Mouse (Mus musculus): Measurements from ENCODE around the gene Cdsn. TPM values are rescaled to one million over a fixed set of nuclear protein-coding genes. Genes with fewer than 3 reads are reported as not detected.

The Cdsn gene
- polyA plus RNA-seq, 1 experiment, result not detected

GRCm38 (mm10) chr17:35542761-35543411 is 9.0 kb upstream of the Cdsn start:
- Histone ChIP-seq H3K27ac (ENCODE audit: control insufficient read depth, insufficient read depth, low read depth, low read length, poor library complexity) (no peak overlapping the region), H3K4me1 (ENCODE audit: control insufficient read depth, insufficient read depth, low read length) (peaks cover 1% of the 10 kb centered on the region; the same call in 1 of the 2 replicates), H3K4me3 (replicated peaks; ENCODE audit: control insufficient read depth, low read depth, low read length) (no peak overlapping the region)
- TF ChIP-seq POLR2A (IDR thresholded peaks at IDR 0.05; ENCODE audit: borderline replicate concordance, control insufficient read depth, low read depth, low read length) (no peak), CTCF (IDR thresholded peaks at IDR 0.05; ENCODE audit: control insufficient read depth, insufficient read depth, low read length) (no peak)
- WGBS, result 71% methylated on average over 15 of the region's 15 CpGs

GRCm38 (mm10) chr17:35543412-35543861 is 8.5 kb upstream of the Cdsn start:
- Histone ChIP-seq H3K27ac (ENCODE audit: control insufficient read depth, insufficient read depth, low read depth, low read length, poor library complexity) (no peak overlapping the region), H3K4me3 (replicated peaks; ENCODE audit: control insufficient read depth, low read depth, low read length) (no peak overlapping the region), H3K4me1 (ENCODE audit: control insufficient read depth, insufficient read depth, low read length) (peaks cover 1% of the 10 kb centered on the region; the same call in 1 of the 2 replicates)
- no peak for TF ChIP-seq POLR2A (IDR thresholded peaks at IDR 0.05; ENCODE audit: borderline replicate concordance, control insufficient read depth, low read depth, low read length)
- no peak for TF ChIP-seq CTCF (IDR thresholded peaks at IDR 0.05; ENCODE audit: control insufficient read depth, insufficient read depth, low read length)
- WGBS, result 57% methylated on average over 14 of the region's 14 CpGs

GRCm38 (mm10) chr17:35544001-35544400 is 7.9 kb upstream of the Cdsn start:
- 44% methylated on average over 6 of the region's 6 CpGs for WGBS
- TF ChIP-seq CTCF (IDR thresholded peaks at IDR 0.05; ENCODE audit: control insufficient read depth, insufficient read depth, low read length) (no peak), POLR2A (IDR thresholded peaks at IDR 0.05; ENCODE audit: borderline replicate concordance, control insufficient read depth, low read depth, low read length) (no peak)
- Histone ChIP-seq H3K4me3 (replicated peaks; ENCODE audit: control insufficient read depth, low read depth, low read length) (no peak overlapping the region), H3K27ac (ENCODE audit: control insufficient read depth, insufficient read depth, low read depth, low read length, poor library complexity) (no peak overlapping the region), H3K4me1 (ENCODE audit: control insufficient read depth, insufficient read depth, low read length) (peaks cover 1% of the 10 kb centered on the region; the same call in 1 of the 2 replicates)

GRCm38 (mm10) chr17:35544680-35545079 is 7.2 kb upstream of the Cdsn start:
- Histone ChIP-seq H3K4me3 (replicated peaks; ENCODE audit: control insufficient read depth, low read depth, low read length) (no peak overlapping the region), H3K4me1 (ENCODE audit: control insufficient read depth, insufficient read depth, low read length) (peaks cover 1% of the 10 kb centered on the region; the same call in 1 of the 2 replicates), H3K27ac (ENCODE audit: control insufficient read depth, insufficient read depth, low read depth, low read length, poor library complexity) (no peak overlapping the region)
- 34% methylated on average over 6 of the region's 6 CpGs for WGBS
- no peak for TF ChIP-seq POLR2A (IDR thresholded peaks at IDR 0.05; ENCODE audit: borderline replicate concordance, control insufficient read depth, low read depth, low read length)
- peak; percentile 63 for TF ChIP-seq CTCF (IDR thresholded peaks at IDR 0.05; ENCODE audit: control insufficient read depth, insufficient read depth, low read length)

- Histone ChIP-seq H3K4me3 (replicated peaks; ENCODE audit: control insufficient read depth, low read depth, low read length) (no peak overlapping the region), H3K4me1 (ENCODE audit: control insufficient read depth, insufficient read depth, low read length) (peaks cover 1% of the 10 kb centered on the region; the same call in 1 of the 2 replicates), H3K27ac (ENCODE audit: control insufficient read depth, insufficient read depth, low read depth, low read length, poor library complexity) (no peak overlapping the region)
- WGBS, result 86% methylated on average over 2 of the region's 2 CpGs
- no peak for TF ChIP-seq POLR2A (IDR thresholded peaks at IDR 0.05; ENCODE audit: borderline replicate concordance, control insufficient read depth, low read depth, low read length)
- TF ChIP-seq CTCF (IDR thresholded peaks at IDR 0.05; ENCODE audit: control insufficient read depth, insufficient read depth, low read length), result no peak
Measured at GRCm38 (mm10) chr17:35547465-35547864, 4.5 kb upstream of the Cdsn start.

GRCm38 (mm10) chr17:35548636-35549035 is 3.3 kb upstream of the Cdsn start:
- H3K4me1 ChIP-seq (ENCODE audit: control insufficient read depth, insufficient read depth, low read length), result peaks cover 1% of the 10 kb centered on the region; the same call in 1 of the 2 replicates
- no peak overlapping the region for H3K27ac ChIP-seq (ENCODE audit: control insufficient read depth, insufficient read depth, low read depth, low read length, poor library complexity)
- TF ChIP-seq CTCF (IDR thresholded peaks at IDR 0.05; ENCODE audit: control insufficient read depth, insufficient read depth, low read length) (no peak), POLR2A (IDR thresholded peaks at IDR 0.05; ENCODE audit: borderline replicate concordance, control insufficient read depth, low read depth, low read length) (no peak)
- H3K4me3 ChIP-seq (replicated peaks; ENCODE audit: control insufficient read depth, low read depth, low read length), result no peak overlapping the region
- WGBS, result 25% methylated on average over 5 of the region's 5 CpGs

GRCm38 (mm10) chr17:35549437-35550142 is 2.3 kb upstream of the Cdsn start:
- no peak overlapping the region for H3K4me3 ChIP-seq (replicated peaks; ENCODE audit: control insufficient read depth, low read depth, low read length)
- no peak overlapping the region for H3K27ac ChIP-seq (ENCODE audit: control insufficient read depth, insufficient read depth, low read depth, low read length, poor library complexity)
- TF ChIP-seq POLR2A (IDR thresholded peaks at IDR 0.05; ENCODE audit: borderline replicate concordance, control insufficient read depth, low read depth, low read length) (no peak), CTCF (IDR thresholded peaks at IDR 0.05; ENCODE audit: control insufficient read depth, insufficient read depth, low read length) (no peak)
- no peaks in the 10 kb centered on the region for H3K4me1 ChIP-seq (ENCODE audit: control insufficient read depth, insufficient read depth, low read length)
- WGBS, result 51% methylated on average over 15 of the region's 15 CpGs

GRCm38 (mm10) chr17:35550143-35550494 is 1.8 kb upstream of the Cdsn start:
- Histone ChIP-seq H3K4me3 (replicated peaks; ENCODE audit: control insufficient read depth, low read depth, low read length) (no peak overlapping the region), H3K27ac (ENCODE audit: control insufficient read depth, insufficient read depth, low read depth, low read length, poor library complexity) (no peak overlapping the region), H3K4me1 (ENCODE audit: control insufficient read depth, insufficient read depth, low read length) (no peaks in the 10 kb centered on the region)
- WGBS, result 81% methylated on average over 4 of the region's 4 CpGs
- TF ChIP-seq POLR2A (IDR thresholded peaks at IDR 0.05; ENCODE audit: borderline replicate concordance, control insufficient read depth, low read depth, low read length) (no peak), CTCF (IDR thresholded peaks at IDR 0.05; ENCODE audit: control insufficient read depth, insufficient read depth, low read length) (no peak)
